Mouse (Mus musculus) CD4-positive, CD25-positive, alpha-beta regulatory T cell, adult 2 months (primary cell): ENCODE results near the gene Sept12.

Experiments used
- DNase-seq: peaks from one replicate; pipeline ENCODE4 v3.0.0-alpha.2; 2012; ENCODE audit warnings: low read depth, low spot score

The Sept12 gene

DNA sequence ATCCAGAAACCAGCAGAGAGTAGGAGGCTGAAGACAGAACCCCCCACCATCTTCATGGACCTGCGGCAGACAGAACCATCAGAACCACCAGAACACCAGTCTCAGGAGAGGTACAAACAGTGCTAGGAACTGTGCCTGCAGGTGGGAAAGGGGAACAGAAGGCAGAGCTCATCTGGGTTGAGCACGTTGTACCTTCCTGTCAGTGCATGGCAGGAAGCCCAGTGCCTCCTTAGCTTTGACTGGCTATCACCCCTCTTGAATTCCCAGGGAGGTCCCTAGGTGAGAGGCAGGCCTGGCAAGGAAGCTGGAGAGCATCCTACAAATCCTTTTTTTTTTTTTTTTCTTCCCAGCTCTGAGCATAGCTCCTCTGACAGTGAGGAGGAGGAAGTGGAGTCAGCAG is 21.5 kb downstream of the Sept12 start:
- no peak for DNase-seq

DNA sequence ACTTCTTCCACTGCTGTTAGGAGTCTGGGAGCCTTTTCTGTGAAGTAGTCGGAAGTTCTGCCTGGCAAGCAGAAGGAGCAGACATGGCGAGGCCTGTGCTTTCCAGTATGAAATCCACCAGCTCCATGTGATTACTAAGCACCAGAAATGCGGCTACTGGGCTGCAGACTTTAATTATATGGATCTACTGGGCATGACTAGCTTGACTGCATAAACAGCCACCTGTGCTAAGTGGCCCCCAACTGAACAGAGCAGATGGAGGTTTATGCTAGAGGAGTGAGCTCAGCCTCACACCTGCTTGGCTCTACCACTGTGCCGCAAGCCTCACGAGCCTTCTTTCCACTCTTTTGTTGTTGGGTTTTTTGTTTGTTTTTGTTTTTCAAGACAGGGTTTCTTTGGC is 23.1 kb downstream of the Sept12 start:
- no peak for DNase-seq

DNA sequence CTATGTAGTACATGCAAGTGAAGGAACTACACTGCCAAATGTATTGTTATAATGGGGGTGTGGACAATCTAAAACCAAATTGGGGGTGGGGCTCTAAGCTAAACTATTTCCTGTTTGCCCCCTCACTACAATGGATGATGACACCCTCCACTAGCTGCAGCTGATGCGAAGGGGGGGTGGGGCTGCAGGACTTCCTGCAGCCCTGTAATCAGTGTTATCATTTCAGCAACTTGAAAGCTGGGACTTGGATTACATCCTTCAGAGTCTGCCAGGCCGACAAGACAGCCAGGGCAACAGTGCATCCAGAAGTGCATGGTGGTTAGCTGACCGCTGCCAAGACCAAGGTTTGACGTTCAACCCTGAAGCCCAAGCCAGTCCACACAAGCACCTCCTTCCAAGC is 26.0 kb downstream of the Sept12 start:
- DNase-seq = no peak

DNA sequence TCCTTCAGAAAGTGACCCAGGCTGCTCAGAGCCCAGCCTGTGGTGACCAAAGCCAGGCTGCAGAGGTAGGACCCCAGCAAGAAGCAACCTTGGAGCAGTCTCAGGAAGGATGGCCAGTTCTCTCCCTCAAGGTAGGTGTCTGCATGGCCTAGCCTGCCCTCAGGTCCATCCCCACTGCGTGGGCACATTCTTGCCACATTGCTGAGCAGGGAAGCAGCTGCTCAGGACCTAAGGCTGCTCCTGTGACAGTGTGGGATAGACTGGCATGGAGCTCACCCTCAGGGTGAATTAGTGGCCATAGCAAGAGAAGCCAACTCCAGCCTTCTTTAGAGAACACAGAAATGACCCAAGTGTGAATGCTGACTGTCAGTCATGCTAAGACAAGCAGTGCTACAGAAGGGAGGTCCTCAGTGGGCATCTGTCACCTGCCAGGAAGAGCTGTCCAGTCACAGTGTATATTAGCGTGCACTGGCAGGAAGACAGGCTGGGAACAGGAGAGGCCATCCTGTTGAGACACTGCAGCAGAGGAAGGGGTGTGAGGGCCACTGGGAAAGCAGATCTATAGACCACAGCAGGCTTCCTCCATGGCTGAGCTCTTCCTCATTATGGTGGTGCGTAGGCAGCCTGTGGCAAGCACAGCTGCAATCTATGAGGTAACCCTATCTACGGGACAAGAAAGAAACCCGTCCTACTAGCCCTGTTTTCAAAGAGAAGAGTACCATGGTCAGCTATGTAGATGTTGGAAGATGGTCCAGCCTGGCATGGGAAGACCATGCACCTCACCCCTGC is 28.4 kb downstream of the Sept12 start:
- no peak for DNase-seq

DNA sequence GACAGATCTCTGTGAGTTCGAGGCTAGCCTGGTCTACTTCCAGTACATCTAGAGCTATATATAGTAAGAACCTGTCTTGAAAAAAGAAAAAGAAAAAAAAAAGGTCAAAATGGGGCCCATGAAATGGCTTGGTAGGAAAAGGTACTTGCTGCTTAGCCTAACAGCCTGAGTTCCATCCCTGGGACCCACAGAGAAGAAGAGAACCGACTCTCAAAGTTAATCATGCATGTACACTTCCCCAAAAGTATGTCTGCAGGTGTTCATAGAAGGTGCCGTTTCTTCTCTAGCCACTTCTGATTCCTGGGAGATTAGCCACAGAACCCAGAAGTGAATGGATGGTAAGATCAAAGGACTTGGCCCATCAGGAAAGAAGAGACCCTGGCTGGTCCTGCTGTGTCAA is 29.2 kb downstream of the Sept12 start:
- DNase-seq = no peak

DNA sequence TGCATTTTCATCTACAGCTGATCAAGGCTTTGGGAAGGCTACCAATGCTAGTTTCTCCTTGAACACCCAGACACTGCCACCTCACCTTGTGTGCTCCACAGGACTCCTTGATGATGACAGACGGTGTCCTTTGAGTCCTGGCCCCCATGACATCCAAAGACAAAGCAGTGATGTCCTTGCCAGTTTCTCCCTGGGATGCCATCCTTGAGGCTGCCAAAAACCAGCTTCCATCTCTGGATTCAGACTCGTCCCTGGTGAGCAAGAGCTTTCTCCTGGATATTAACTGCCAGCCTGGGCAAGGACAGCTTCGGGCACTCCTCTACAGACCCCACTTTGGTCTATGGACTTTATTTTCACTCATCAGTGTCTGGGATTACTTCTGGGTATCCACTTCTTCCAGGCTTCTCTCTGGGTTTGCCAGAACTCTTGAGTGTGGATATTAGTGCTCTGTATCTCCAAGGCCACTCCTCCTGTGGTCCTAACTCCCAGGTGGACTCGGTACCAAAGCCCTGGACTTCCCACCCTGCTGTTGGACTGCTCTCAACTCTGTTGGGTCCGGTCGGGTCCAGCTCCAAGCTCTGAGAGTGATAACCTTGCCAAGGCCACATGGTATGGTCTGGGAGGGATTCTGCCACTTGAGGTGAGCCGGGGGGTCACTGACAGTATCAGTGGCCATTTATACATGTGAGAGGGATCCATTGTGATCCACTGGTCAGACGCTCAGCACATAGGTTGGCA is 32.1 kb downstream of the Sept12 start:
- no peak for DNase-seq

DNA sequence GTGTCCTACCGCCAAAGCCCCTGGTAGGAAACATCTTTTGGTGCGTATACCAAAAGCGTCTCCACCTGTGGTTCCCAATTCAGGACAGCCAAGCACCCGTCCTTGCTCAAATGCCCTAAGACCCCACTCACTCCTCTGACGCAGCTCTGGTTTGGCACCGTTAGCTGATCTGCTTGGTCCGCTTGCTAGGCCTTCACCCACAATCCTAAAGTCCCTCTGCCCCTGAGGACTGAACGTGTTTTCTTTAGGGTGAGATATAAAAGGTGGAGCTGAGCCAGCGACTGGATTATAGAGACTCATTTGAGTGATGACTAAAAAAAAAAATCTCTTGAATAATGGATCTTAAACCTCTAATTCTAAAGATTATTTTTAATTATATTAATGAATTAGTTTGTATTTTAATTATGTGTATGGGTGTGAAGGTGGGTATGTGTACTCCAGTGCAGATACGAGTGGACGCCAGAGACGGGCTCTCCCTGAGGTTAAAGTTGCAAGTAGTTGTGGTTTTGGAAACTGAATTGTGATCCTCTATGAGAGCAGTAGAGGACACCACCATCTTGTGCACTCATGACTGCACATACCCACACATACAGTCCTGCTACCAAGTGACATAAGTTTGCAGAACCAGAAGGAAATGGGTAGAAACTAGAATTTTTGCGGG is 32.8 kb downstream of the Sept12 start:
- DNase-seq = peak; percentile 12

DNA sequence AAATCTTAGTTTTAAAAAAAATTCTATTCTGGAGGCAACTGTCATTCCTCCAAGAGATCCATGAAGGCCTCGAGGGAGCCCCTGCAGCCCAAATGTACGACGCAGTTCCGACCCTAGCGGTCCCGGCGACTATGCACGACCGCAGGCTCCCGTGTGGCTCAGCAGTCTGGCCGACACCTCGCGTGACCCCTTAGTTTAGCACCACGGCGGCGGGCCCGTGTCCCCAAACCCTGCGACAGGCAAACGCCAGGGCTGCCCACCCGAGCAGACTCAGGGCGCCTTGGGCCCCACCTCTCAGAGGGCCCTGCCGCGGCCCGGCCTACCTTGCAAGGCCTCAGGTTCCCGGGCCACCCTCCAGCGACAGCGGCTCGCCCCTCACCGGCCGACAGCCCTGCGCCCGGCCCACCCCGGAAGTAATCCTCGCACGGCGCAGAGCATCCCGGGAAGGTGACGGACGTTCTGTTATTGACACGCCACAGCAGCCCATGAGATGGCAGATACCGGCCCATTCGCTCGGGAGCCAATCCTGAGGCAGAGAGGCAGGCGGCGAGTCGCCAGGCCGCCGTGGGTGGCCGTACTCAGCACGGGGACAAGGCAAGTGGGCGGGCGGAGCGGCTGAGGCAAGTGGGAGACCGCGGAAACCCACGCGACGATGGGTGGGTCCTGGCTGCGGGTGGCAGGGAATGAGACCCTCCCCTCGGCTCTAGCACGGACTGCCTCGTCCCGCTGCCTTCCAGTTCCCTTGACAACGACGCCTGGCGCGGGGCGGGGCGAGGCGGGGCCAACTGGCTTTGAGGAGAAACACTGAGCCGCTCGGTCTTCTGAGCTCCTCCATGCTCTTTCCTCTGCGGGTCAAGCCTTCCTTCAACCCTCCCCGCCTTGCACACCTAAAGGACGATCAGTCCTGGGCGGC is 33.6 kb downstream of the Sept12 start, which contains the start of gene Anks3:
Gene Anks3 (minus strand): TSS at position 409 of the 913 bp plus-strand sequence.
- DNase-seq = peak; percentile 92

DNA sequence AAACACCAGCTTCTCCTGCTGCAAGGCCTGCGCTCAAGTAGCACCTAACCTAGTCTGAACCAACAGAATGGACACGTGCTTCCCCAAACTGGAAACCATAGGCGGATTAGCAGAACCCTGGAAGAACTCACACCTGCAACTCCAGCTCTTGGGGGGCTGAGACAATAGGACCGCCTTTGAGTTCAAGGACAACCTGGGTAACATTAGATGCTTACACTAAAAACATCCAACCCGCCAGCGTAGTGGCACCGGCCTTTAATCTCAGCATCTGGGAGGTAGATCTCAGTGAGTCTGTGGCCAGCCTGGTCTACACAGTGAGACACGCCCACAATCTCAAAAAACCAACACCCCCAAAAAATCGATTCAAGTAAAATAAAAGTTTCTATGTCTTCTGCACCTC is 34.3 kb downstream of the Sept12 start:
- DNase-seq = peak; percentile 23

DNA sequence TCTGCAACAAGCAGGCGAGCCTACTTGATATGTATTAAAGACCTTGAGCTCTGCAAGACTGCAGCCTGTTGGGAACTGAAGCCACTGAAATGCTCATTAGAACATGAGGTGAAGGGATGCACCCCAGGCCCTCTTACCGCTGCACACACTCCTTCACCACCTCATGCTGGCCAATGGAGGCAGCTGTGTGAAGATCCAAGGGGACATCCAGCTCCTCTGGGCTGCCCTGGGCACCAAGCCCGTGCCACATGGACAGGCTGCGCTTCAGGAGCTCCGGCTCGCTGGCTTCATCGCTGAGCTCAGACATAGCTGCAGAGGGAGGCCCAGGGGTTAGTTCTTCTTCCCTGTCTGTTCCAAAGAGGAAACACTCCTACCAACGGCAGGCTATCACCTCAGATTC is 37.4 kb downstream of the Sept12 start:
- no peak for DNase-seq

DNA sequence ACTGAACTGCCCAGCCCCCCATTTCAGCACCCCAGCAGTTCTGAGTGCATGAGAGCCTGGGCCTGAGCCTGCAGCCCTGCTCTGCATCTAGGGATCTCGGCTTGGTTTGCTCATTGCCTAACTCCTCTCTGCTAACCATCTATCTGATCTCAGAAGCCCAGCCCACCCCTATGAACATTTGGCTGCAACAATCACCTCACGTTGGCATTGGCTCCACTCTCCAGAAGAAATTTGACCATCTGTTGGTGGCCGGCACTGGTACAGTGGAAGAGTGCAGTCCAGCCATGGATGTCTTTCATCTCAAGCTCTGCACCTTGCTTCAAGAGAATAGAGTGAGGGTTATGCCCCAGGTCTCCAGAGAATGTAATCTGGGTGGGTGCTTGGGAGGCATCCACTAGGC is 40.2 kb downstream of the Sept12 start:
- no peak for DNase-seq

DNA sequence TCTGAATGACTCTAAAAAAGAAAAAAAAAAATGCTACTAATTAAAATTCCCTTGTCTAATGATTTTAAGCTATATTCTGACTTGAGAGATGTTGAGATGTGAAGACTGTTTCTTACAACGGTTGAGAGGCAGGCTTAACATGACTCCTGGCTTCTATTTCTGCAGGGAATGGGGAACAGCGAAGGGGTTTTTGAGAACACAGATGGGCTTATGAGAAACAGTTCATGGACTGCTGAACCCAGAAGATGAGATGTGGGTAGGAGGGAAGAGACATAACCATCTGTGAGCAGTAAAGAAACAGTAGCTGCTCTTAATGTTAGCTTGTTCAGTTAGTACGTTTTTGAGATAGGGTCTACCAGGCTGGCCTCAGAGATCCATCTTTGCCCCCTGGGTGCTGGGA is 41.0 kb downstream of the Sept12 start:
- no peak for DNase-seq

DNA sequence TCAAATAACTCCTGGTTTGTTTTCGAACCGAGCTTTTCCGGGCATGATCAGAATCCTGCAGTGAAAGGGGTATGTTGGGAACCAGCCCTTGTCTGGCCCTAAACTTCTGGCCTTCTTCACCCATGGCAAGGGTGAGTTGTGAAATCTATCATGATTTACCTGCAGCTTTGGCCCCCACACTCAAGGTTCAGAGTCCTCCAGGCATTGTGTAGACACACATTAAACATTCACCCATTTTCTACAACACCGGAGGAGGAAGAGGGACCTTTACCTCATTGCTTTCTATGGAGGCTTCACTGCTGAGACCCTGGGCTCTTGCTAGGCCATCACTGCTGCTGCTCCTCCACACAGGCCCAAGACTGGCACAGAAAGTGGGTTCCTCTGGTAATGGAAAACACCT is 50.3 kb downstream of the Sept12 start:
- no peak for DNase-seq

DNA sequence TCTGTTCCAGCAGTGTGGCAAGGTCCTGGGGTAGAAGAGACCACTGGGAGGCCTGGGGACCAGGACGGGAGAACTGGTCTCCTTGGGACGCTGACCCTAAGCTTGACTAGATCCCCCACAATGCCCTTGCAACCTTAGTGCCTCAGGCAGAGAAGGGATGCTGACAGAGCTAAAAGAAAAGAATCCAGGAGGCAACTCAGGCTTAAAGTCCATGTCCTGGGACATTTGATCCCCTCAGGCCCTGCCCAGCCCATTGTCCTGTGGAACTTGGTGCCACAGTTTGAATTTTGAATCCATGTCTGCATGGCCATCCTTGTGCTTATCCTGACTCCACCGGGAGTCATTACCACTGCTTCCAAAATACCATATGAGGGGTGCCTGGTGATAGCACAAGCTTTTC is 51.5 kb downstream of the Sept12 start:
- no peak for DNase-seq

DNA sequence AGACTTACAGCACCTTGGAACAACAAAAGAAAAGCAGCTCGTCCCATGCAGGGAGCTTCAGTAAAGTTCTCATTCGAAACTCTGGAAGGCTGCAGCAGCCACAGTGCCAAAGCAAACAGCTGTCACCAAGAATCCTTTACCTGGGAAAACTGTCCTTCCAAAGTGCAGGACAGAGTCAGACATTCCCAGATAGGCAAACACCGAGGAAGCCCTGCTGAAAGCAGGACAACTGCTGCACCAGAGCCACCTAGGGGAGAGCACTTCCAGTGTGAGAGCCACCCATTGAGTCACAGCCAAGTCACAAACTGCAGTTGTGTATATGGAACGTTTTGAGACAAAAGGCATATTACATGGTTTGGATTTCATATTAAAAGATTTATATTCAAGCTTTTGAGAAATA is 52.2 kb downstream of the Sept12 start:
- no peak for DNase-seq

DNA sequence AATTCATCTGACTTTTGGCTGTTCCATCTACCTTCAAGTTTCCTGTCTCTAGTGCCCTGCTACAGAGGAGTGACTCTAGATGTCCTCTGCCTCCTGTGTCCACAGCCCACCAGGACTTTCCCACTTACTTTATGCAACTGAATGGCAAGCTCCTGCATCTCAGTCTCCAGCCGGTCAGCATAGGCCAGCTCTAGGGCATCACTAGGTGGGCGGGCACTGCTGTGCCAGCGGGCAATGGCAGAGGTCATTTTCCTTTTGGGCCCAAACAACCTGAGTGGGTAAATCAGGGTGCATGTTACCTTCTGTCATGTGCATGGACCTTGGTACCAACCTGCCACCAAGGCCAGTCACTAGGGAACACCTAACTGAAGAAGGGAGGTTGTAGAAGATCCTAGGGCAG is 54.2 kb downstream of the Sept12 start:
- no peak for DNase-seq

DNA sequence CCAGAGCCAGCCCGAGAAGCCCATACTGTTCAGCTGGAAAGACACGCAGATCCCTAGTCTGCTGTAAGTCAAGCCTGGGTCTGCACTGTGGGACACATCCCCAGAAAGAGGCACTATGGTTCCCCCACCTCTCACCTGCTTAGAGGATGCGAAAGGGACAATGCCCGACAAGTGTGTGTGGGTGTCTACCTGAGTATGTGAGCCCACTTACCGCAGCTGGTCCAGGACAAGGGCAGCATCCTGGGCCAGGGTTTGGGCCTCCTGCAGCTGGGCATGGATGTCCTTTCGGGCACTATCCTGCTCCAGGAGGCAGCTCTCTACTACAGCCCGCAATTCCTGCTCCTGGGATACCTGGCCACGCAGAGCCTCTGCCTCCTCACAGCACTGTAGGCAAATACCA is 54.8 kb downstream of the Sept12 start:
- no peak for DNase-seq

DNA sequence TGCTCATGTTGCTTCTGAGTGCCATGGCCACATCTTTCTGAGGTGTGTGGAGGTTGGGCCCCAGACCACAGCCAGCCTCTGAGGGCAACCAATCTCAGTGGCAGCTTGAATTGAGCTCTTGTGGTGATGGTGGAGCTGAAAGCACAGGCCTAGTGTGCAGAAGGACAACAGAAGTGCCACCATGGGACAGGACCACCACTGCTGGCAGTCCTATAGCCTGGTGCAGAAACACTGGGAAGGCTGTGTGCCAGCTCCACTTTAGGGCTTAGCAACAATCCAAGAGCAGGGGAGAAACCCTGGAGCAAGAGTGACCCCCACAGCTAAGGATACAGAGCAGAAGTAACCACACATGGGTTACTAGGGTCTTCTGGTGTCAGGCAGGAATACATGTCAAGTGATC is 56.6 kb downstream of the Sept12 start:
- DNase-seq = no peak

DNA sequence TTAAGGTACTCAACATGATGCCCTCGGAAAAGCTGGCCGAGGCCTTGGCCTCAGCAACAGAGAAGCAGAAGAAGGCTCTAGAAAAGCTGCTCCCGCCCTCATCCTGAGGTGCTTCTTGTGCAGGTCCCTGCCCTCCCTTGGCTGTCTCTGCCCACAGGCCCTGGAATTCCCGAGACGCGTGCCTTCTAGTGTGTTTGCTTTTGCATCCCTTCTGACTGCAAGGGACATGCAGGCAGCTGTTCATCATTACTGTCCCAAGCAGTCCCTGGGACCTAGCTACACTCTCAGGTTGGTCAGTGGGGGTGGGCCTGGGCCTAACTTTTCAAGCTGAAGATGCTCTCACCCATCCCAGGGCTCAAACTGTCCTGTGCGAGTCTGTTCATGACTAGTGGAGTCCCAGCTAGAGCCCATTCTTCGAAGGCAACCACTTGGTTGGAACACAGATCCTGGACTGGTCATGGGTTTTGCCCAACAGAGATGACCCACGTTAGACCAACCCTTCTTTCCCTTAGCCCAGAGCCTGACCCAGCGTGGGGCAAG is 57.3 kb downstream of the Sept12 start:
- no peak for DNase-seq

DNA sequence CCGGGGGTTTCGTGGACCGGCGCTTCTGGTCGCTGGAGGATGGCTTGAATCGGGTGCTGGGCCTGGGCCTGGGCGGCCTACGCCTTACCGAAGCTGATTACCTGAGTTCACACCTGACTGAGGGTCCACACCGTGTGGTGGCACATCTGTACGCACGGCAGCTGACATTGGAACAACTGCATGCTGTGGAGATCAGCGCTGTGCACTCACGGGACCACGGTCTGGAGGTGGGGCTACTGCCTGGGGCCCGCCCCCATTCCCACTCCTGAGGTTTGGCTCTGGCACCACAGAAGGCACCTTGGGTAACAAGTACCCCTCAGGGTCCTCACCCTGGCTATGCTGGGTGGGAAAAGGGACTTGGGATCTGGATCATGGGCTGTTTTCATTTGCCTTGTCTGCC is 58.2 kb downstream of the Sept12 start:
- peak; percentile 47 for DNase-seq

DNA sequence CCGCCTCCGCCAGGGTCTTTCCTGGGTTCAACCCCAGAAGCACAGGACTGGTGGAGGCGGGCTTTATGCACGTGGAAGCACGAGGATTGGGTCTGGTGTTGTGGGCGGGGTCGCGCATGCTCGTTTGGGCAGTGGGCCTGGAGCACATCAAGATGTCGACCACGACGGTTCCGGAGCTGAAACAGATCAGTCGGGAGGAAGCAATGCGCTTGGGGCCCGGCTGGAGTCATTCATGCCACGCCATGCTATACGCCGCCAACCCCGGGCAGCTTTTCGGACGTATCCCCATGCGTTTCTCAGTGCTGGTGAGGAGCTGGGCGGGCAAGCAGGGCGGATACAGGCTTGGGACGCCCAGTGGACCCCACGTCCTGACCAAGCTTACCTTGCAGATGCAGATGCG is 58.7 kb downstream of the Sept12 start:
- DNase-seq = peak; percentile 98
